Mouse (Mus musculus) fibroblast of lung, adult 2 months (primary cell): ENCODE measurements at regions not wholly inside any gene's neighbourhood (a gene's known extent, or its start where the extent isn't known, plus 50 kb on each side); places are given as distances from the start of the nearest gene placed in this dataset.

Source experiments
- DNase-seq: peaks from one replicate; pipeline ENCODE4 v3.0.0-alpha.2; 2011; ENCODE audit warnings: low read depth

DNA sequence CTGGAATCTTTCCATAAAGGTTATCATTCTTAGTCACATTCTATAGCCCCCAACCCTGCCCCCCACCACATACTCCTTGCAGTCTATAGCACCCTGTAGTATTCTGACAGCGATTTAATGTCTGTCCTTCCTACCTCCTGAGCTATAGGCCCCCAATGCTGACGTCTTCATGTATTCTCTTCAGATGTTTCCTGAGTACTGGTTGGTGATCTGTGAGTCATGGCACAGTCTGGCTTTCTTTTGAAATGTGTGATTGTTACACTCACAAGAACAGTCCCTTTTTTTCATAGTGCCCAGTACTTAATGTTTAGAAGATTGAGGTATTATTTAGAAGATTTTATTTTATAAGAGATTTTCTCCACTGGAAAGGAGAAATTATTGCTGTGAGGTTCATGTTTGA is 634.6 kb upstream of the Zeb2 start:
- DNase-seq = no peak

DNA sequence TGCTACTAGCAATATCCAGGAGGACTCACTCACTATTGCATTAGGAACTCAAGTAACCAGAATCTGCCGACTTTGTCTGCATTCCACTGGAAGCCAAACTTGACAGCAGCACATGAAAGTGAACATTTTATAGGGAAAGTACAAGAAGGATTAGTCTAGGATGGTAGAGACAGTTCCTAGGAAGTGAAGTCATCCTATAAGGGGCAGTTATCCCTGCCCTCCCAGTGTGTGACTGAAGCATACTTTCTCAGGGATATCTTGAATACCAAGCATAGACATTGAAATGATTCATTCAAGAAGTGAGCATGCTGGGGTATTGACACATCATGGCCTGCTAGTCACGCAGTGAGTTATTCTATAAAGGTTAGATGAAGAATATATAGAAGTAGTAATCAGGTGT is 632.2 kb upstream of the Zeb2 start:
- no peak for DNase-seq

DNA sequence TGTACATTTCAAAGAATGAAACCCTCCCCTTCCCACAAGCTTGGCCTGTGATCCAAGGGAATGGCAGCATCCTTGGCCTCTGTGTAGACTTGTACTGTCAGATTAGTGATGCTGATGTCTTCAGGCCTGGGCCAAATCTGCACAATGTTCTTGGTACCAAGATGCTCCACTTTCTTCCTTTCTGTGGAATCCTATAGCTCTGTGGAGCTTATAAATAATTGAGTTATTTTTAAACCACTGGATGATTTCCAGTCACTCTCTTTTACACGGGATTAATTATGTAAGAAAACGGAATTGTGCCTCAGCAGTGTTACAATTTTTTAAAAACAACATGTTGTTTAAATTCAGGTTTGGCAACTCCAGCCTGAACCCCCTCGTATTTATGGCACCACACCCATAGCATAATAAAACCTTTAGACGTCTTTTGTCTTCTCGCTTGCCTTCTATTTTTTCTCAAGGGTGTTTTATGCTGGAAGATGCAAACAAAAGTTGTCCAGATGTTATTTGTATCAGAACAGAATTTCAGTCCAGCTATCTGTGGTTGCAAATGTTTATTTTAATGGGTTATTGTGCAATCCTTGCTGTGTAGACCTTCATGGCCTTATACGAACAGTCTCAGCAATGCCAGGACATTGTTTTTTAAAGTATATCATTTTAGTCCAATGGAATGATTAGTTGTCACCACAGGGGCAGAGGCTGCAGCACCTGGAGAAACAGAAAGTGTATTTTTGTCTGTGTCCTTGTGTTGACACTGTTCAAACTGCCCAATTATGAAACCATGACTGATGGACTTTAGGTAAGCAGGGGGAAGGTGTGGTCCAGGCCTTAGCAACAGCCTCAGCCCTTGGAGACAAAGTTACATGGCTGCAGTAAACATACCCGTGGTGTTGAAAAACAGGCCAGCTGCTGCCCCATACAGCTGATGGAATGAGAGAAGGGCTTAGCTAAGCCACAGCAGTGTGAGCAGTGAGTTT is 630.4 kb upstream of the Zeb2 start:
- peak; percentile 45 for DNase-seq

DNA sequence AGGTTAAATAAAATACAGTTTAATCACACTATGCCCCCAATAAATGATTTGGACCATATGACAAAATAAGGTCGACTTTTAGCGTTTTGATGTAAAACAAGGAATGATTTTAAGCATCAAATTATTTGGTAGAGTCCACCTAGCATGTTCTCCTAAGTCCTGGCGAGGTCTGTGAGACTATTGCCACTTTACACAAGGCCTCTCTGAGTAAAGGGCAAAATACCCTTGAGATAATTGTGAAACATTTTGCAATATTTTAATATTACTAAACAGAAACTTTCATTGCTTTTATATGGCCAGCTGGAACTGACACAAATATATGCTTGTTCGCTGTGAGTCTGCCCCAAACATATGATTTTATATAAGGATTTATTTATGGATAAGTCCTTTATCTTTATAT is 629.4 kb upstream of the Zeb2 start:
- no peak for DNase-seq

DNA sequence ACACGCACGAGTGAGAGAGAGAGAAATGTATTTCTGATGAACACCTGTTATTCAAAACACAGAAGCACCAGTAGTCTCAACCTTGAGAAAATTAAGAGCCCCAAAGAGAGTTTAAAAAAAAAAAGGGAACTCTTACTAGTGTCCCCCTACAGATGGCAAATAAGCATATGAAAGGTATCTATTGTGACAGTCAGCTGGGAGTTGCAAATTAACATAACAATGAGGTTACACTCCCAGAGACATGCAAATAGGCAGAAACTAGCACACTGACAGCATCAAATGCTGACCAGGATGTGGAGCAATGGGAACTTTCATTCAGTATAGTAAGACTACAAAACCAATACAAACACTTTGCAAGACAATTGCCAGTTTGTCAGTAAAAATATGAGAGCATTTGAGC is 619.1 kb upstream of the Zeb2 start:
- DNase-seq = no peak

DNA sequence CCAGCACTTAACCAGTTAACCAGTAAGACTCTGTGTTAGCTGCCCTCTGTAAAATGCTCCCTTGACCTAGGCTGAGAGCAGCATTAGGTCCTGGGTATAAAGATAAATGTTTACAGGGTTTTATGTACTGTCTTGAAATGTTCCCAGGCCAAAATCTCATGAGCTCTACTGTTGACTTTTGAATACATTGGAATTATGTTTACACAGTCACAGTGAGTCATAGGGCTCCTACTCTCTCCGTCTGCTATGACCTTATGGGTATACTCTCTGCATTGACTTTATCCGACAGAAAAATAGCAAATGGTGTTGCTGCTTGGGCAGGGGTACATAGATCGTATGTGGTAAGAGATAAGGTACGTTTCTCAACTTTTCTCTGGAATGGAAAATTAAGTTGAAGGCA is 596.8 kb upstream of the Zeb2 start:
- DNase-seq = no peak

DNA sequence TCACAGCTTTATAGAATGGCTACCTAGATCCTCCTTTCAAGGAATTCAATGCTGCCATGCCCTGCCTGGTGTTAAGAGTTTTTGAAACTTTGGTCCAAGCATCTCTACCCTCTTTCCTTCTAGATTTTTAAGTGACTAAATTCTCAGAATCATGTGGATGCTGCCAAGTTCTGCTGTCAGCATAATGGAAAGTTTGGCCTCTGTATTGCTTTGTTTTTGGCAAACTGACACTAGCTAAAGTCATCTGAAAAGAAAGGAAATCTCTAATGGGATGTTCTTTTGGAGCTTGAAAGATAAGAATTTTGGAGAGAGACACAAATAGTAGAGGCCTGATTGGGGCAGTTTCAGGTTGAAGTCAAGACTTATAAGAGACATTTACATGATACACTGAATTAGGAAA is 589.8 kb upstream of the Zeb2 start:
- no peak for DNase-seq

DNA sequence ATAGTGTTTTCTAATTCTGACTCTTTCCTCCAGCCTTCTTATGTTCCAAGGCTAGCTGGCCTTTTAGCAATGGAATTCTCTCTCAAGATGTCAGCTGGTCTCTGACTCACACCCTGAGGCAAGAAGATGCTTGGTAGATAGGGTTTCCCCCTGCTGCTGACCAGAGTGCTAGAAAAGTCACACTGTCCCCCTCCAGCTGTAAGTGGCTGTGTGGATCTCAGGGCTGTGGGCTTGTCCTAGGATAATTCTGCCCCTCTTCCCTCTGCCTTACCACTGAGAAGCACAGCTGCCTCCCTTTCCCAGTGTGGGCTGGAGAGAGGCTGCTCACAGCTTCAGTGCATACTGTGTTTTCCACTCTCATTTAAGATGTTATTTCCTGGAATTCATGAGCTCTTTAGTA is 585.3 kb upstream of the Zeb2 start:
- no peak for DNase-seq

DNA sequence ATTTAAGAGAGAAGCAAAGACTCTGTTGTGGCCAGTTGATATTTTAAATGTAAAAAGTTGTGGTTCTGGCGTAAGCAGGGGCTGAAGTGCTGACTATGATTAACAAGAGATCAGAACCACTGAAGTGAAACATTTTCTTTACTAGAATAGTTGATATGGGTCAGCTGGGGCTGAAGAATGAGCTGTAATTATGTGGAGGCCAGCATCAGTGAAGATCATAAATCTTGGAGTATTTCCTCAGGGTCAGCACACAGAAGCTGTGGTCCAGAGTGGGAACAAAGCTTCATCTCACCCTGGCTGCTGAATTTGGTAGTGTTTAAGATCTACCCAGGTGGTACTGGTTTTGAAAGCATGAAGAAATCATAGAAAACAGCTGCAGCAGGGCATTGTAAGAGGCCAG is 583.4 kb upstream of the Zeb2 start:
- no peak for DNase-seq

DNA sequence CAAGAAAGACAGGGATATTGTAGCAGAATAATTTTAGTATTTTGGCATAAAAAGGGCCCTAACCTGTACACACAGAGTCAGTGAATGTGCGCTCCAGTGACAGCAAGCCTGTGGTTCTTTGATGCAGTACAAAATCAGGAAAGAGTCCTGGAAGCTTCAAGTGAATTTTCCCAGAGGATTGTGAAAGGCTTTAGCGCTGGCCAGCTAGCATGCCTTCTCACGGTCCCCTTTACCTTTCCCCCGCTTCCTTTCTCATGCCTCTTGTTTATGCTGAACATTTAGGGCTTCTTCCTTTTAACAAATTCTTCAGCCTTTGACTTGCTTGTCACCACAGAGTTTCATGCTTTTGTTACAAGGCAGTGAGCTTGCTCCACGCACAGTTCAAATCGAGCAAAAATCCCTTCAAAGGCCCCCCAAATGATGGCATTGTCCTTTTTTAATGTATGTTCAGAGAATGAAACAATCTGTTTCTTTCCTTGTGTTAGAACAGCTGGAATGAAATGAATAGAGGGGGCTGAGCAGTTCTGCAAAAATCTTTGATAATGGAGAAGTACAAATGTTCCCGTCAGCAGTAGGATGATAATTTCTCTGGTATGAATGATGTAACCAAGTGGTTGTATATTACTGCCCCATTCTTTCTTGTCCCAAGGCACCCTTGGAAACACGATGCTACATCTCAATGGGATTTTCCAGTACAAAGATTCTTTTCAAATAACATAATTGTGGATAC is 576.3 kb upstream of the Zeb2 start:
- DNase-seq = no peak

DNA sequence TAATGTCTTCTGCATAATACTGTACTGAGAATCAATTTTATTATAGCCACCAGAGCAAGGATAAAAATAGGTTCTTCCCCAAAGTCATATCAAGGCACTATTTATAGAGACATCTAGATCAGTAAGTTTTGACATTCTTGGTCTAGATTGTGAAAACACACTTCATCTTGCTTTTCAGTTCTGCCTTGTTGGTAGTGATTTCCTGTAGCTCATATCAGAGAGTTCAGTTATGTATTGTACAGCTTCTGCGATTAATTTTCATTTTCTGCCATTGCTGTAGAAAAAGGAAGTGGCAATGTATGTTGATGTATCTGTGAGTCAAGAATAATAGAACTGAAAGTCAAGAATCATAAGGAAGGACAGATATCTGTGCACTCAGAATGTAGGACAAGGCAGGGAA is 575.6 kb upstream of the Zeb2 start:
- no peak for DNase-seq

DNA sequence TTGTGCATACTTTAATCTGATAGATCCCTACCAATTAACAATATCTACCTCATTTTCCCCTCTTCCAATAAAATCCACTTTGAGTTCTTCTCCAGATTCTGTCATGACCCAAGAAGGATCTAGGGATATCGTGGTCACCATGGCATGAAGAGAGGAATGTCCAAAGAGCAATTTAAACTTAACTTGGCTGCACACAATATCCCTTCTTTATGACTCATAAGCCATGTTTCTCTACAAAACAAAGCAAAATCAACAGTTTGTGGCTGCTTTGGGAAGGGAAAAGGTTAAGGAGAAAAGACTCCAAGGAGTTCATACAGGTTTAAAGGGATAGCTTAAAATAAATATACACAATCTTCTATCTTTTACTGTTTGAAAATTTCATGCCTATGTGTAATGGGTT is 571.8 kb upstream of the Zeb2 start:
- no peak for DNase-seq

DNA sequence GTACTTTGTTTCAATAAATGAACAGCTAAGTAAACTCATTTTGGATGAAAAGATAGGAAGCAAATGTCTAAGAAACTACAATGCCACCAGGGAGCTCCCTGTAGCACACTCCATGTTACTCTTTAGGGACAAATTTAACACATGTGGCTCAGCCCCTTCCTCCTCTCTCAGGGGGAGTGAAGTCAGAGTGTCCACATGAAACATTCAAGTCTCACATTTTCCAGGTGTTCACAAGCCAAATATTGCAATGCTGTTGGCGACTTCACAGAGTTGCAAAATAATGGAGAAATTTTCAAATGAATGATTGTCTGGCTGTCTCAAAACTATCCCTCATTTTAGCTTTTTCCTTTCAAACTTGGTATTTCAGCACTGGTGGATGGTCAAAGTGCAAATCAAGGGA is 564.1 kb upstream of the Zeb2 start:
- no peak for DNase-seq

DNA sequence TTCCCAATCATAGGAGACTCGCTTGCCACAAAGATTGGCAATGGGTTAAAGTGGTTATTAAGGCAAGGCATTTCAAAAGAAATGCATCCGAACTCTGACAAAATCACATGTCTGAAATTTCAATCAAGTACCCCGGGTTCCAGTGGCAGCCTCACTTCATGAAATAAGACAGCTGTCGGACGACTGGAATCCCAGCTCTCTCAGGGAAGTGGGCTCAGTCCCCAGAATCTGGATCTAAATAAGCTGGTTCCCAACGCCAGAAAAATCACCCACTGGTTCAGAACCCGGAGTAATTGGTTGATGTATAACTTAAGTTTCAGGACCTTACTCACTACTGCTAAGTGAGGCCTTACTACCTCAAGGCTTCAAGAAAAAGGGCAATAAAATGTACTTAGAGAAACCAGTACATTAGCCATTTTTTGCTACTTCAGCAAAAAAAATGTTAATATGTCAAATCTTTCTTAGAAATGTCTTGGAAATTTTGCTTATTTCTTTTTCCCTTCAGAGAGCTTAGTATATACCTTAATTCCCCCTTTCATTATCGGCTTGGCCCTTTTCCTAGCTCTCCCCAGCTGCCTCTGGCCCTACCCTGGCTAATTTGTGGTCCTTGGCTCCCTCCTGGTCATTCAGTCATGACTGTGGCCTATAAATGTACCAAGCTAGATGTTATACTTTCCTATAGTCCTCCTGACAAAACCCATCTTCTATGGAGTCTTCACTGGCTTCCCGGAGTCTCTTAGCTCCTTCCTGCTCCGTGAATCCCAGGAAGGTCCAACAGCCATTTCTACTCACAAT is 562.1 kb upstream of the Zeb2 start:
- DNase-seq = no peak

DNA sequence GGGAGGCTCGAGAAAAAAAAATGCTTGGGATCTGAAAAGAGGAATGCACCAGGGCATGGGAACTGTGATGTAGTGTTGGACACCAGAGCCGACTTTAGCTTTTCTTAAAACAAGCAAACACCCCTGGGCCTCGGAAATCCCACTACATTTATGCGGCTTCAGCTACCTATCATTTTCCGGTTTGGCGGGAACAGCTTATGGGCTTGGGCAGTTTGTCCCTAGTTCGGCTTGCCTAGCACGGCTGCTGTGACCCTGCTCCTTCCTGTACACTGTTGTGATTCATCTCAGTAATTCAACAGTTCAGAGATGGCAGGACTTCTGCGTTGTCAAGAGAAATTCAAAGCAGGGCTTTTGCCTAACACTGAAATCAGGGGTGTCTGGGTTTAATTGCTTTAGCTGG is 561.5 kb upstream of the Zeb2 start:
- no peak for DNase-seq

DNA sequence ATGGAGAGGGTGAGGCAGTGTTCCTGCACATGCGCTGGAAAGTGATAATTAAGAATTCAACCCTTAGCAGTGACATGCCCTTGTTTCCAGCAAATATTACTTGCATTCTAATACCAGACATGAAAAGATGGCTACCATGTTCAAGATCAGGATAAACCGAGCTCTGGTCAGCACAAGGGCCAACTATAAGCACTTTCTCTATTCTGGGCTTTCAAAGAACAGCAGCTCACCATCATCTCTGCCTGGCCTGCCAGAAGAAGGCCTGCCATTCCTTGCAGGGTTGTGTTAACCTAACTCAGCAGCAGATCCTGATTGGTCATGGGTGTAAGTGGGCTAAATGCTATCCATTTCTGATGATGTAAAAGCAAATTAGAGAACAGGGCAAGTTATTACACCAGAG is 558.6 kb upstream of the Zeb2 start:
- DNase-seq = no peak

DNA sequence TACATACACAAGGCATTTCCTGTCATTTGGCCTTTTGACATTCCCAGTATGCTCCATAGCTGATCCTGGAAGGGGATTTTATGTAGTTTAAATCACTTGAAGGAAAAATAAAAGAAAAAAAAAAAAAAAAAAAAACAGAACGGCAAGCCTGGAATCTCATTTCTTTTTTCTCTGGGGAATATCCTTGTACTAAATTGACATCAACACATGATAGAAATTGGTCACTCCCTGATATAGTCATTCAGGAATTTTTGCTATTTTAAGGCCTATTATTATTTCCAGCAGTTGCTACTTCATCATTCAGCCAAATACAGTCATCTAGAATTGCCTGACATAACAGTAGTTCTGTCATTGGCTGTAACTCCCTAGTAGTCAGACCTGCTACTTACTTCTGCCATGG is 538.8 kb upstream of the Zeb2 start:
- no peak for DNase-seq

DNA sequence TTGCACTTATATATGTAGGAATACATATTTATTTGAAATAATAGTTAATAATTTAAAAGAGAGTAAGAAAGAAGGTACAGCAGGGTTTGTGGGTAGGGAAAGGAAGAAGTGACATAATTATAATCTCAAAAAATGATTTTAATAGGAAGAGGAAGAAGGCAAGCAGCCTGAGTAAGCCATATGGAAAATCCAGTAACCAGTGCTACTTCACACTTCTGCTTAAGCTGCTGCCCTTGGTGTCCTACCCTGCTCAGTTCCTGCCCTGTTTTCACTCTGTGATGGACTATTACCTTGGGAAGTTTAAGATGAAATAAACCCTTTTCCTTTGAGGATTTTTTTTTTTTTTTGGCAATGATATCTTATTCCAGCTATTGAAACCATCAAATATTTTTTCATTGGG is 537.5 kb upstream of the Zeb2 start:
- DNase-seq = no peak

DNA sequence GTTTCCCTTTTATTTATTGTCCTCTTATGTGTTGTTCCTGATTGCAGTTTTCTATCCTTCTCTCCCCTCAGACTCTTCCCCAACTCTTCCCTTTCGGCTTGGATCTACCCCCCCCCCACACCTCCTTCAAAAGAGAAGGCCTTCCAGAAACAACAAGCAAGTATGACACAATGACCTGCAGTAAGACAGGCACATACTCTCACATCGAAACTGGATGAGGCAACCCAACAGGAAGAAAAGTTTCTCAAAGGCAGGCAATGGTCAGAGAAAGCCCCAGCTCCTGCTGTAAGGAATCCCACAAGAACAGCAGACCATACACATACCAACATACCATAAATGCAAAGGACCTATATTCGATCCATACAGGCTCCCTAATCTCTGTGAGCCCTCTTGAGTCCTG is 535.8 kb upstream of the Zeb2 start:
- no peak for DNase-seq

DNA sequence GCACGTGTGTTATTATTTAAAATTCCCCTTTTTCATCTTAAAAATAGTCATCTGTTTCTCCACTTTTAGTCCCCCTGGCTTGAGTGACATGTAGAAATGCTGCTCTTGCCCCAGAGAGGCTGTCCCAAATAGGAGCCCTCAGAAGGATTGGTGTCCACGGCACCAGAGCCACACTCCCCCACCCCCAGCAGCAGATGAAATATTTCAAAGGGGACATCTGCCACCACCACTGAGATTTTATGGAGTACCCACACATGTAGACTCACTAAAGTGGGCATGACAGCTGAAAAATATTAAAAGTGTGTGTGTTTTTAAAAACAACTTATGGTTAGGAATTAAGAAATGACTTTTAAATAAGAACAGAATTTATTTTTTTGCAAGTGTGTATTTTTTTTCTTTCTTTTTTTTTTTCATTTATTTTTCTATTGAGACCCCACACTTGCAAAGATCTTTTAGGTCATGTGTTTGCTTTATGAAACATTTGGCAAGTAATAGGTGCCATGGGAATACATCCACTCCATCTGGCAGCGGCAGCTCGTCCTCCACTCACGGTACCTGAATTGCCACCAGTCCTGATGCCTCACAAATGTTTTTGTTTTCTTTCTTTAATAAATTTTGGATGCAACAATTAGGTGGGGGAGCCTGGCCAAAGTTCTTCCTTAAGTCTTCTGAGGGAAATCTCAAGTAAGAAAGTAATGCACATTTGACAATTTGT is 533.2 kb upstream of the Zeb2 start:
- DNase-seq = no peak

DNA sequence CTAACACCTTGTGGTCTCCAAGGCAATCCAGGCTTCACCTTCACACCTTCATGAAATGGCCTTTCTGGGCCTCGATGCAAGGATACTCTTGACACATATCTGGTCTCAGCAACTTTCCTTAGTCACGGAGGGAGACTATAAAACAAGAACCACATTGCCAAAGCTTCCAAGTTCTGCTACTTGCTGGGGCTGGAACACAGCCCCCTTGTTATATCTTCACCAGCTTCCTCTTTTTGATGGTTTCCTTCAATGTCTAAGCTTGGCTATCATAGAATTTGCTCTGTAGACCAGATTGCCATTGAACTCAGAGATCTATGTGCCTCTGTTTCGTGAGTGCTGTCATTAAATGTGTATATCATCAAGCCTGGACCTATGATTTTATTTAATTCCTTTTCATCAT is 530.7 kb upstream of the Zeb2 start:
- no peak for DNase-seq

DNA sequence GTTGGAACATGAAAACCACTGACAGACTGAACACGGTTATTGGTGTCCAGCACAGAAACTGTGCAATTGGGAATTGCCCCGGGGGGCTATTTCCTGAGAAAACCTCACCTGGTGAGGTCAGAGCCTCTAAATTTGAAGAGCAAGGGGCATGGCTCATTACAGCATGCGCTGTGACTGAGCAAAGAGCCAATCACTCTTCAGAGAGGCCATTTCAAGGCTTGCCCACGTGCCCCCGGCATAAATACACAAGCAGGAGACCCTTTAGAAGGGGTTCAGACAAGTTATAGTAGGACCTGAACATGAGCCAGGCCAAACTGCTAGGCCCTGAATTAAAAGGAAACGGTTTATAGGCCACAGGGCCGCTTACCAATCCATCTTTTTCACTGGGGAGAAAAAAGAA is 512.9 kb upstream of the Zeb2 start:
- no peak for DNase-seq
